Mouse (Mus musculus): ENCODE results near the gene Krt10. TPM values are rescaled to one million over a fixed set of nuclear protein-coding genes. Genes with fewer than 3 reads are reported as not detected.

The Krt10 gene
- polyA plus RNA-seq, 1 experiment from 2014 or later = 20.4 TPM

DNA sequence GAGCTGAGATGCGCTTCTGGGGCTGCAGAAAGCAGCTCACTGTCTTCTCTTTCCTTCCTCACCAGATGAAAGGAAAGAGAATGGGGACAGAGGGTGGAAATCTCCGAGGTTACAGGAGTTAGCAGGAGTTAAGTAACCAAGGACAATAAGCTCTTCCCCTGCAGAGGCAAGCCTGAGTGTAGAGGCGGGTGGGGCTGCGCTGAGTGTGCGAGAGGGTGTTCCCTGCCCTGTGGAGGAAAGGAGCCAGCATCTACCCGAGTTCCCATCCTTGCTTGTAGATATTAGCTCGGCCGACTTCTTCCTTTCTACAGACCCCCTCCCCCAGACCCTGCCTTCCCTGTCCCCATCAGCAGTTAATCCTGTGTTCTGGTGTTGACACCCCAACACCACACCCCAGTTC lies 9.7 kb upstream of the Krt10 start:
- Histone ChIP-seq H3K9ac (no peak overlapping the region), H3K27ac (no peak overlapping the region), H3K36me3 (no peaks in the 10 kb centered on the region), H3K4me1 (no peaks in the 10 kb centered on the region), H3K4me3 (no peak overlapping the region), H3K9me3 (no peaks in the 10 kb centered on the region), H3K4me2 (no peak overlapping the region), H3K27me3 (peaks cover 9% of the 10 kb centered on the region; the same call in 1 of the 2 replicates)
- no peak for ATAC-seq (ENCODE audit: borderline replicate concordance, extremely low read depth, low FRiP score, low TSS enrichment)
- WGBS = 61% methylated on average over 8 of the region's 8 CpGs

DNA sequence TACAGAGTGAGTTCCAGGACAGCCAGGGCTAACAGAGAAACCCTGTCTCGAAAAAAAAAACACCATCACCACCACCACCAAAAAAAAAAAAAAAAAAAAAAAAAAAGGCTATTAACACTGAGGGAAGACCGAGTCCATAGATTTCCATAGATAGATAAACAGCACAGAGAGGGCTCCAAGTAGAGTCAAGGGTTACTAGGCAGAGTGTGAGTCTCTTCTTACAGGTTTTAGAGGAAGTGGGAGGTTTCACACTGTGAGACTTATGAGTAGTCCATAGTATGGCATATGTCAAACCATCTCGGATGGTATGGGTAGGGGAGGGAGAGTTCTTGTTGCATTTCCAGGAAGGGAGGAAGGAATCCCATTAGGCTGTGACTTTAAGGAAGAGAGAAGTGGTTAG lies 8.9 kb upstream of the Krt10 start:
- H3K36me3 ChIP-seq = no peaks in the 10 kb centered on the region
- H3K27me3 ChIP-seq = peaks cover 9% of the 10 kb centered on the region; the same call in 1 of the 2 replicates
- no peak for ATAC-seq (ENCODE audit: borderline replicate concordance, extremely low read depth, low FRiP score, low TSS enrichment)
- H3K4me2 ChIP-seq = no peak overlapping the region
- H3K27ac ChIP-seq = no peak overlapping the region
- no peak overlapping the region for H3K4me3 ChIP-seq
- no peaks in the 10 kb centered on the region for H3K9me3 ChIP-seq
- H3K9ac ChIP-seq = no peak overlapping the region
- H3K4me1 ChIP-seq = no peaks in the 10 kb centered on the region
- 60% methylated on average over 3 of the region's 3 CpGs for whole genome bisulfite sequencing

DNA sequence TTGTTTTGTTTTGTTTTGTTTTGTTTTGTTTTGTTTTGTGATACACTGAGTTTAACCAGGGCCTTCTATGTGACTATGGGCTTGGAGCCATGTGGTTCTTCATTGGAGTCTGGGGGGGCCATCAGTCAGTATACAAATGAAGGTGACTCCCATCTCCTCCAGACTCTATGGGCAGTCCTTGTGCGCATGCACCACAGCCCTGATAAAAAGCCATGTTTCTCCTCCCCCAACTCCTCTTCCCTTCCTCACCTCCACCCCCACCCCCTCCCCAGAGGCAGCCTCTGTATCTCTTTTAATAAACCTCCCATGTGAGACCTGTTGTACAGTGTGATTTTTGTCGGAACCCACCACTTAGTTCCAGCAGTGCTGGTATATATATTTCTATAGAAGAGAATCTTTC lies 7.5 kb upstream of the Krt10 start:
- H3K4me2 ChIP-seq = no peak overlapping the region
- 82% methylated on average over 2 of the region's 2 CpGs for WGBS
- ATAC-seq (ENCODE audit: borderline replicate concordance, extremely low read depth, low FRiP score, low TSS enrichment) = no peak

DNA sequence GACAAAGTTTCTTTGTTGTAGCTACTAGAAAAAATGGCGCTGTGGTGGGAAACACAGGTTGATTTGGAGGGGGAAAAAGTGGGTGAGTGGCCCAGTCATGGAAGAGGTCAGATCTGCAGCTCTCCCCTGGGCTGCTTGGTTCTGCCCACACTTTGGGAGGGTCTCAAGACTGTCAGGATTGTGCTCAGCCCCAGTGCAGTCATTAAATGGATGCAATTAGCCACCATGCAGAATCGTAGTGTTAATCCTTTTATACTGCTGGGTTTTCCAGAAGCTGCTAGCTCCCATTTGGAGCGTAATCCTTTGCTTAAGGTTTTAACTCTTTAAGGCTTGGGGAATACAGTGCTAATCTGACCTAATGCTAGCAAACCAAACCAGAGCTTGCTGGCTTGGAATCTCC lies 6.9 kb upstream of the Krt10 start:
- Histone ChIP-seq H3K4me2 (no peak overlapping the region), H3K4me3 (no peak overlapping the region), H3K9ac (no peak overlapping the region), H3K4me1 (no peaks in the 10 kb centered on the region), H3K27me3 (peaks cover 9% of the 10 kb centered on the region; the same call in 1 of the 2 replicates), H3K9me3 (no peaks in the 10 kb centered on the region), H3K36me3 (no peaks in the 10 kb centered on the region), H3K27ac (no peak overlapping the region)
- no peak for ATAC-seq (ENCODE audit: borderline replicate concordance, extremely low read depth, low FRiP score, low TSS enrichment)
- WGBS = 60% methylated on average over 3 of the region's 3 CpGs

More for the DNA sequence above, 7.5 kb upstream of the Krt10 start:
- no peak overlapping the region for H3K4me3 ChIP-seq
- peaks cover 9% of the 10 kb centered on the region; the same call in 1 of the 2 replicates for H3K27me3 ChIP-seq
- no peak overlapping the region for H3K9ac ChIP-seq
- H3K4me1 ChIP-seq = no peaks in the 10 kb centered on the region
- no peaks in the 10 kb centered on the region for H3K36me3 ChIP-seq
- H3K27ac ChIP-seq = no peak overlapping the region
- H3K9me3 ChIP-seq = no peaks in the 10 kb centered on the region

DNA sequence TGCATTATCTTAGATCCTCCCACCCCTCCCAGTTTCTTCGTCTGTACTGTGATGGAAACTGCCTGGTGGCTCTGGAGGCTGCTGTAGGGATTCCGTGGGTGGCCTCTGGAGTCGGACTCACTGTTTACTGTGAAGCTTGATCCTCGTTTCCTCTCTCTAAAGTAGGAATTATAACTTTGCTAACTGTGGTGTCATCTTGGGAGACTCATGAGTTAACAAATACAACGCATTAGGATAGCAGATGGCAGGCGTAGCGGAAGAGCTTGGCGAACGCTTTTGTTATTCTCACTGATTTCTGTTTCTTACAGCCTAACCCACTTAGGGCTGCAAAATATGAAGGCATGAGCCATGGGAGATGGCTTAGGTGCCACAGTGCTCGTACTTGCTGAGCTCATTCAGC lies 3.3 kb upstream of the Krt10 start:
- no peaks in the 10 kb centered on the region for H3K9me3 ChIP-seq

DNA sequence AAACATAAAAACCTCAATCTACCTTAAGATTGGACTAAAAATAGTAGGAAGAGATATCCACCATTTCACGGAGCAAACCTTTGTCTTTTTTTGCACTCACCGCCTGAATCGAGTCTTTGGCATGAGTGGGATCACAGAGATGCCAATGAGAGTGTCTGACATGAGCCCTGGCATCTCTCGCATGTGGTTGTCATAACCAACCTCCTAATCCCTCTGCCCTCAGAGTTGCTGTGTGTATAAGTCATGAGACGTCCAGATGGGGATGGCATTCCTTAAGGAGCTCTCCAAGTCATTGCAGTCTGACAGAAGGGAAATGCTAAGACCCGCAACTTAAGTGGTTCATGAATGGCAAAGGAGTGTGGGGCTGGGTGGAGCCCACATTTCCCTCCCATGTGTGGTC lies 2.2 kb upstream of the Krt10 start:
- H3K9ac ChIP-seq = no peak overlapping the region
- no peak for ATAC-seq (ENCODE audit: borderline replicate concordance, extremely low read depth, low FRiP score, low TSS enrichment)
- H3K9me3 ChIP-seq = no peaks in the 10 kb centered on the region
- H3K4me1 ChIP-seq = no peaks in the 10 kb centered on the region
- H3K27me3 ChIP-seq = no peaks in the 10 kb centered on the region
- H3K4me3 ChIP-seq = no peak overlapping the region
- no peak overlapping the region for H3K27ac ChIP-seq
- H3K4me2 ChIP-seq = no peak overlapping the region
- 73% methylated on average over 6 of the region's 6 CpGs for WGBS
- H3K36me3 ChIP-seq = no peaks in the 10 kb centered on the region

More for the DNA sequence above, 3.3 kb upstream of the Krt10 start:
- no peak for ATAC-seq (ENCODE audit: borderline replicate concordance, extremely low read depth, low FRiP score, low TSS enrichment)
- H3K27me3 ChIP-seq = no peaks in the 10 kb centered on the region
- 69% methylated on average over 10 of the region's 10 CpGs for WGBS
- H3K9ac ChIP-seq = no peak overlapping the region
- no peak overlapping the region for H3K4me3 ChIP-seq
- H3K4me2 ChIP-seq = no peak overlapping the region
- H3K27ac ChIP-seq = no peak overlapping the region
- H3K36me3 ChIP-seq = no peaks in the 10 kb centered on the region
- H3K4me1 ChIP-seq = no peaks in the 10 kb centered on the region

DNA sequence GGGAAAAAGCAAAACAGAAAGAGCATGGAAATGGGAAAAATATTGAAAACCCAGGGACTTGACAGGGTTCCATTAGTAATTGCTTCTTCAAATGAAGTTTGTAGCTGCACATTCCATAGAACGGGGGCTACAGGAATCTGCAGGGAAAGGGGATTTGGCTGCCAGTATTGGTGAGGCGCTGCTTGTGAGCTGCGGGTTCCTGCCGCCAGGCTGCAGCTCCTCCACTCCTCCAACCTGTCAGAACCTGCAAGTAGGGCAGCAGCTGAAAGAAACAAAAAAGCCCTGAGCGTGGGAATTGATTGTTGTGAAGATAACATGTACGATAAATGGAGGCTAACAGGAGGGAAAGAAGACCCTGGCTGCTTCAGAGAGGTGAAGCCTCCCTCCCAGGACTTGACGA lies 1.7 kb upstream of the Krt10 start:
- Histone ChIP-seq H3K27ac (no peak overlapping the region), H3K9me3 (no peaks in the 10 kb centered on the region), H3K27me3 (no peaks in the 10 kb centered on the region), H3K4me1 (no peaks in the 10 kb centered on the region), H3K36me3 (no peaks in the 10 kb centered on the region), H3K4me3 (no peak overlapping the region), H3K9ac (no peak overlapping the region), H3K4me2 (no peak overlapping the region)
- WGBS = 68% methylated on average over 7 of the region's 7 CpGs
- ATAC-seq (ENCODE audit: borderline replicate concordance, extremely low read depth, low FRiP score, low TSS enrichment) = no peak

DNA sequence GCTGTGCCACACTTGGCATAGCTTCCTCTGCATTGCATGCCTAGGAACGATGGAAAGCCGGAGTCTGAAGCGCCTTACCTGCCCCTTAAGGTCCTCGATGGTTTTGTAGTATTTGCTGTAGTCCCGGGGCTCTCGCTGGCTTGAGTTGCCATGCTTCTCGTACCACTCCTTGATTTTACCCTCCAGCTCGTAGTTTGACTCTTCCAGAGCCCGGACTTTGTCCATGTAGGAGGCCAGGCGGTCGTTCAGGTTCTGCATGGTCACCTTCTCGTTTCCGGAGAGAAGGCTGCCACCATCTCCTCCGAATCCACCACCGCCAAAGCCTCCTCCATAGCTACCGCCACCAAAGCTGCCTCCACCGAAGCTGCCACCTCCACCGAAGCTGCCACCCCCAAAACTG lies 503 bp downstream of the Krt10 start:
- no peak for ATAC-seq (ENCODE audit: borderline replicate concordance, extremely low read depth, low FRiP score, low TSS enrichment)
- 88% methylated on average over 18 of the region's 18 CpGs for WGBS
- no peaks in the 10 kb centered on the region; the same call in 1 of the 2 replicates for H3K27me3 ChIP-seq
- H3K9ac ChIP-seq = no peak overlapping the region
- H3K36me3 ChIP-seq = no peaks in the 10 kb centered on the region
- H3K9me3 ChIP-seq = no peaks in the 10 kb centered on the region
- no peaks in the 10 kb centered on the region for H3K4me1 ChIP-seq
- no peak overlapping the region for H3K4me3 ChIP-seq
- H3K27ac ChIP-seq = no peak overlapping the region
- no peak overlapping the region for H3K4me2 ChIP-seq

DNA sequence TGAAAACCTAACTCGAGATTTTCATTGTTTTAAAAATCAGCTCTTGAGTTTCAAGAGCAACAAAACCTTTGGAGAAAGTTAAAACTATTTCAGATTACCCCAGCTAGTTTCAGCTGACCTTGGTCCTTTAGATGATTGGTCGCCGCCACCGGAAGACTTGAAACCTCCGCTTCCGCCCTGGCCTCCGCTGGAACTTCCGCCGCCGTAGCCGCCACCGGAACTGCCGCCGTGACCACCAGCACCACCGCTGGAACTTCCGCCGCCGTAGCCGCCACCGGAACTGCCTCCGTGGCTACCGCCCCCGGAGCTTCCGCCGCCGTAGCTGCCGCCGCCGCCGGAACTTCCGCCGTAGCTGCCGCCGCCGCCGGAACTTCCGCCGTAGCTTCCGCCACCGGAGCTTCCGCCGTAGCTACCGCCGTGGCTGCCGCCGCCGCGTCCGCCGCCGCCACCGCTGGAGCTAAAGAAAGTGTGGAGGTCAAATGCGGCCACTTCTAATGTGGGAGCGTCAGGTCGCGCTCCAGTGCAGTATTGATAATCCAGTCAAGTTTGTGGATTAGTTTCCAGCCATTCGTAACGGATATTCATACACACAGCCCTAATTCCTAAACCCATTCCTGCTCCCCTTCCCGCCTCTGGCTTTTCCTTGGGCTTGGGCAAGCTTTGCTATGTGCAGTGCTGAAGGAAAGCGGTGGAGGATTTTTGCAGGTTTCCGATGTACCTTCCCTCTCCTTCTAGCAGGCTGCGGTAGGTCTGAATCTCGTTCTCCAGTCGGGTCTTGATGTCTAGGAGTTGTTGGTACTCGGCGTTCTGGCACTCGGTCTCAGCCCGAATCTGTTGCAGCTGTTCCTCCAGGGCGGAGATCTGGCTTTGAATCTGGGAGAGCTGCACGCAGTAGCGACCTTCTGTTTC lies 3.1 kb downstream of the Krt10 start:
- Histone ChIP-seq H3K4me1 (no peaks in the 10 kb centered on the region), H3K4me3 (peak overlapping the region; percentile 59), H3K27ac (peak overlapping the region; percentile 98), H3K36me3 (no peaks in the 10 kb centered on the region), H3K9ac (peak overlapping the region; percentile 64), H3K27me3 (peaks cover 4% of the 10 kb centered on the region; the same call in 1 of the 2 replicates), H3K4me2 (peak overlapping the region; percentile 69), H3K9me3 (no peaks in the 10 kb centered on the region)
- WGBS = under 1% methylated on average over 71 of the region's 71 CpGs
- peak; percentile 90 for ATAC-seq (ENCODE audit: borderline replicate concordance, extremely low read depth, low FRiP score, low TSS enrichment)

DNA sequence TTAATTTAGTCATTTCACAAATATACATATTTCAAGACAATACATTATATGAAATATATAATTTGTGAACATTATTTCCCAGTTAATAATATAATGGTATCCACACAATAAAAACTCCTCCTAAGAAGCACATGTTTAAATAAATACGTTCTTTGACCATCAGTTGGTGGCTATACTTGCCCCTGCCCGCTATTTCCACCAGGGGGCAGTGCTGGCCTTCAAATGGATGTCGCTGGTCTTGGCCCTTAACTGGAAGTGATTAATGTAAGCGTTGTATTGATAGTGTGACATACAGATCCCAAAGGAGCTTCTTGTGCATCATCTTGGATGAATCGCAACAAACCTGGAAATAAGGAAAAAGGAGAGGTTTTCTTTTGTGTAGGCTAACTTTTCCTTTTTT lies 9.6 kb downstream of the Krt10 start:
- ATAC-seq (ENCODE audit: borderline replicate concordance, extremely low read depth, low FRiP score, low TSS enrichment) = no peak
- H3K27ac ChIP-seq = no peak overlapping the region
- H3K4me1 ChIP-seq = no peaks in the 10 kb centered on the region
- H3K9ac ChIP-seq = no peak overlapping the region
- no peaks in the 10 kb centered on the region for H3K9me3 ChIP-seq
- H3K27me3 ChIP-seq = peaks cover 4% of the 10 kb centered on the region; the same call in 1 of the 2 replicates
- H3K36me3 ChIP-seq = no peaks in the 10 kb centered on the region
- H3K4me3 ChIP-seq = no peak overlapping the region
- no peak overlapping the region for H3K4me2 ChIP-seq
- WGBS = 19% methylated on average over 5 of the region's 5 CpGs

DNA sequence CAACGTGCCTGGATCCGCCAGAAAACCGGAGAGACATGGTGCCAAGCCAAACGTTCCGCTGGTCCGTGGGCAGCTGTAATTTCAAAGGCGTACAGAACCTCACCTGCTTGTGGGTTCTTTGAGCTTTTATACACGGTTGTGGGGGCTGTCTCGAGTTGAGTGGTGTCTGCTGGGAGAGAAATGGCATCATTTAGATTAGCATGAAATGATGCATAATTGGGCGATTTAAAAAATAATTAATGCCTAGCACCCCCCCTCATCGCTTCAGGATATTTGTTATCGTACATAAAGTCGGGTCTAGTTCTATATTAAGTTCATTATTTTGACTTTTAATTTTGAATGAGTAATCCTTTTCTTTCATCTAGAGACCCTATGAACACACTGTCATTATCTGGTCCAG lies 14.4 kb downstream of the Krt10 start, which contains the start of gene Krt28:
TSS of gene Krt28 (minus strand) at position 101 of the 400 bp plus-strand sequence.
- Histone ChIP-seq H3K4me2 (no peak within 1 kb of the TSS), H3K4me1 (no peaks in the 10 kb centered on the region), H3K4me3 (no peak within 1 kb of the TSS), H3K27me3 (no peaks in the 10 kb centered on the region), H3K9ac (no peak within 1 kb of the TSS), H3K27ac (no peak within 1 kb of the TSS), H3K36me3 (no peaks in the 10 kb centered on the region), H3K9me3 (no peaks in the 10 kb centered on the region)
- ATAC-seq (ENCODE audit: borderline replicate concordance, extremely low read depth, low FRiP score, low TSS enrichment) = no peak
- 77% methylated on average over 13 of the region's 13 CpGs for WGBS

DNA sequence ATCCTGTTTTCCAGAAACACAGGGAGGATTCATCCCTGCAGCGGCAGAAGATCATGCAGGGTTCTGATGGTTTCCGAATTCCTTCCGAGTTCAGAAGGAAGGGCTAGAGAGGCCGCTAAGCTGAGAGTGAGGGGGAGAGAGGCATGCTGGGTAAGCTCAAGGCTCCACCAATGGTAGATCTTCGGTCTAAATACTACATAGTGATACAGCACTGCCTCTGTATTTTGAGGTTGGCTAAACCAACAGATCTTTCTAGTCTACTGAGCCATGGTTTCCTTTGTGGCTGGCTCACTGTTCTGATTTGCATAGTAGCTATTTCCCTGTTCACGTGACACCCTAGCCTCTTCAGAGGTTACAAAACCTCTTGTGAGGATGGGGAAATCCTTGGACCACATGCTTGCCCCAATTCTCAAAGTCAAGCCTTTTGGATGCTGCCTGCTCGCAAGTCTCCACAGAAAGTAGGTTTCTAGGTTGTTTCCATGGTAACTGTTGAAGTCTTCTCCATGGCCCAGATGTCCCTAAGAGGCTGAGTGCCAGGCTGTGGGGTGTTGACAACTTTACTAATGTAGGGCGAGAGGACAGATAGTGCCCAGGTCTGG lies 19.2 kb downstream of the Krt10 start:
- Histone ChIP-seq H3K9ac (no peak overlapping the region), H3K4me2 (no peak overlapping the region), H3K27me3 (no peaks in the 10 kb centered on the region), H3K4me1 (no peaks in the 10 kb centered on the region), H3K9me3 (no peaks in the 10 kb centered on the region), H3K27ac (no peak overlapping the region), H3K36me3 (no peaks in the 10 kb centered on the region), H3K4me3 (no peak overlapping the region)
- no peak for ATAC-seq (ENCODE audit: borderline replicate concordance, extremely low read depth, low FRiP score, low TSS enrichment)
- 79% methylated on average over 8 of the region's 8 CpGs for WGBS

Measured in lung, embryonic 15.5 days (tissue).